Mouse (Mus musculus): ENCODE measurements around the gene Fam180a. TPM values are rescaled to one million over a fixed set of nuclear protein-coding genes. Genes with fewer than 3 reads are reported as not detected.

Fam180a gene
- polyA plus RNA-seq, 1 experiment: 1.9 TPM

- no peak for DNase-seq (ENCODE audit: extremely low spot score in 1 of 2, low spot score in 1 of 2)
Observed at GRCm38 (mm10) chr6:35269643-35270042, 56.3 kb downstream of the Fam180a start.

- no peak for DNase-seq (ENCODE audit: extremely low spot score in 1 of 2, low spot score in 1 of 2)
Observed at GRCm38 (mm10) chr6:35268711-35269110, 57.2 kb downstream of the Fam180a start.

GRCm38 (mm10) chr6:35265580-35266278 lies 60.2 kb downstream of the Fam180a start:
- no peak for DNase-seq (ENCODE audit: extremely low spot score in 1 of 2, low spot score in 1 of 2)

Other genes with a start within 250 kb of the Fam180a start
- 23.8 and 24.0 TPM in 2 replicates for gene Cnot4, start 192.4 kb downstream of the Fam180a start, polyA plus RNA-seq (2012; rRNA removed)
- 24.3 and 25.9 TPM in 2 replicates for gene Nup205, start 148.7 kb downstream of the Fam180a start, polyA plus RNA-seq (2012; rRNA removed)
- gene Slc13a4, start 18.0 kb downstream of the Fam180a start, polyA plus RNA-seq (2012; rRNA removed): 8.7 and 13.8 TPM in 2 replicates
- 131 and 133 TPM in 2 replicates for gene Mtpn, start 213.7 kb upstream of the Fam180a start, polyA plus RNA-seq (2012; rRNA removed)